Mouse (Mus musculus): ENCODE results near the gene Reg4. TPM values are rescaled to one million over a fixed set of nuclear protein-coding genes. Genes with fewer than 3 reads are reported as not detected.

Reg4 gene
- total and polyA plus RNA-seq, 2 experiments from 2014 or later: 0.19 TPM; not detected in 1

DNA sequence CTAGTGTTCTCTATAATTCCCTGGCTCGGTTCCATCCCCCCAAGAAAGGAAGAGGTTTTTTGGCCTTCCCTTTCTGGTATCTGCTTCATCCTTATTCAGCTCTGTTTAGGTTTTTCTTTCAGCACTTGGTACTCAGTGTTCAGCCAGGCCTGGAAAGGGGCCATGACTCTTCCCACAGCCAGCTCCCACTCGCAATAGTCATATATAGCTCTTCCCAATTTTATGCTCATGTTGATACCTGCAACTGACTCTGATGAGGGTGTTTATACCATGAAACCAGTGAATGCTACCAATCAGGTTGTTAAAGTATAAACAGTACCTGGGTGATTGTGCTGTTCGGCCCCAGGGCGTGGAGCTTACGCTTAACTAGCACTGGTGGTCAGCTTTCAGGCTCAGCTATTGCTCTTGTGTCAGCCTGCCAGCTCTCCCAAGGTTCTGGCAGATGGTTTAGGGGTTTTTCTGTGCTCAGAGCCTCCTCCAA lies 37.4 kb downstream of the Reg4 start:
- ATAC-seq (peak; percentile 66; the same call in 1 of the 2 replicates), DNase-seq (ENCODE audit: low spot score) (peak; percentile 56)
- WGBS: 66% methylated on average over 5 of the region's 5 CpGs
- no peak overlapping the region for H3K4me2 ChIP-seq (ENCODE audit: low read depth, low read length)
- no peak overlapping the region for H3K9ac ChIP-seq (replicated peaks; ENCODE audit: low read length)
- no peaks in the 10 kb centered on the region for H3K4me1 ChIP-seq (ENCODE audit: insufficient read depth, low read length)
- no peaks in the 10 kb centered on the region for H3K9me3 ChIP-seq (ENCODE audit: low read length)
- H3K27me3 ChIP-seq (ENCODE audit: insufficient read depth, low read length): no peaks in the 10 kb centered on the region
- no peak for TF ChIP-seq CTCF (IDR thresholded peaks at IDR 0.05; ENCODE audit: low read depth)
- H3K36me3 ChIP-seq (ENCODE audit: insufficient read depth, low read length): no peaks in the 10 kb centered on the region
- no peak overlapping the region for H3K4me3 ChIP-seq (ENCODE audit: low read length)
- H3K27ac ChIP-seq: peak overlapping the region; percentile 74; the same call in 1 of the 2 replicates

- WGBS: 80% methylated on average over 3 of the region's 3 CpGs
- no peaks in the 10 kb centered on the region for H3K4me1 ChIP-seq (ENCODE audit: insufficient read depth, low read length)
Observed at GRCm38 (mm10) chr3:98260534-98260933, 38.6 kb downstream of the Reg4 start.

GRCm38 (mm10) chr3:98261415-98261814 lies 39.5 kb downstream of the Reg4 start:
- Histone ChIP-seq H3K4me1 (ENCODE audit: insufficient read depth, low read length) (no peaks in the 10 kb centered on the region), H3K36me3 (ENCODE audit: insufficient read depth, low read length) (no peaks in the 10 kb centered on the region), H3K9ac (replicated peaks; ENCODE audit: low read length) (no peak overlapping the region), H3K27me3 (ENCODE audit: insufficient read depth, low read length) (no peaks in the 10 kb centered on the region), H3K9me3 (ENCODE audit: low read length) (no peaks in the 10 kb centered on the region), H3K27ac (no peak overlapping the region), H3K4me3 (ENCODE audit: low read length) (no peak overlapping the region), H3K4me2 (ENCODE audit: low read depth, low read length) (no peak overlapping the region)
- 97% methylated on average over 4 of the region's 4 CpGs for WGBS
- ATAC-seq (no peak), DNase-seq (ENCODE audit: low spot score) (no peak)
- no peak for TF ChIP-seq CTCF (IDR thresholded peaks at IDR 0.05; ENCODE audit: low read depth)

More at GRCm38 (mm10) chr3:98260534-98260933, 38.6 kb downstream of the Reg4 start:
- no peak for TF ChIP-seq CTCF (IDR thresholded peaks at IDR 0.05; ENCODE audit: low read depth)
- no peak overlapping the region for H3K4me2 ChIP-seq (ENCODE audit: low read depth, low read length)
- H3K36me3 ChIP-seq (ENCODE audit: insufficient read depth, low read length): no peaks in the 10 kb centered on the region
- no peak overlapping the region for H3K27ac ChIP-seq
- ATAC-seq (no peak), DNase-seq (ENCODE audit: low spot score) (no peak)
- no peaks in the 10 kb centered on the region for H3K9me3 ChIP-seq (ENCODE audit: low read length)
- H3K4me3 ChIP-seq (ENCODE audit: low read length): no peak overlapping the region
- no peaks in the 10 kb centered on the region for H3K27me3 ChIP-seq (ENCODE audit: insufficient read depth, low read length)
- no peak overlapping the region for H3K9ac ChIP-seq (replicated peaks; ENCODE audit: low read length)

- Histone ChIP-seq H3K4me3 (ENCODE audit: low read length) (no peak overlapping the region), H3K27me3 (ENCODE audit: insufficient read depth, low read length) (no peaks in the 10 kb centered on the region), H3K4me2 (ENCODE audit: low read depth, low read length) (no peak overlapping the region), H3K9me3 (ENCODE audit: low read length) (no peaks in the 10 kb centered on the region), H3K9ac (replicated peaks; ENCODE audit: low read length) (no peak overlapping the region), H3K27ac (no peak overlapping the region), H3K4me1 (ENCODE audit: insufficient read depth, low read length) (peaks cover 1% of the 10 kb centered on the region; the same call in 1 of the 2 replicates), H3K36me3 (ENCODE audit: insufficient read depth, low read length) (no peaks in the 10 kb centered on the region)
- DNase-seq (ENCODE audit: low spot score) (no peak), ATAC-seq (no peak)
- no peak for TF ChIP-seq CTCF (IDR thresholded peaks at IDR 0.05; ENCODE audit: low read depth)
- 98% methylated on average over 2 of the region's 2 CpGs for WGBS
Observed at GRCm38 (mm10) chr3:98262133-98262532, 40.2 kb downstream of the Reg4 start.

GRCm38 (mm10) chr3:98267249-98267651 lies 45.3 kb downstream of the Reg4 start:
- DNase-seq (ENCODE audit: low spot score) (peak; percentile 32), ATAC-seq (peak; percentile 47; the same call in 1 of the 2 replicates)
- Histone ChIP-seq H3K4me1 (ENCODE audit: insufficient read depth, low read length) (peaks cover 8% of the 10 kb centered on the region), H3K27ac (peak overlapping the region; percentile 36; the same call in 1 of the 2 replicates), H3K4me3 (ENCODE audit: low read length) (no peak overlapping the region), H3K4me2 (ENCODE audit: low read depth, low read length) (no peak overlapping the region), H3K9ac (replicated peaks; ENCODE audit: low read length) (no peak overlapping the region), H3K27me3 (ENCODE audit: insufficient read depth, low read length) (no peaks in the 10 kb centered on the region), H3K36me3 (ENCODE audit: insufficient read depth, low read length) (no peaks in the 10 kb centered on the region), H3K9me3 (ENCODE audit: low read length) (no peaks in the 10 kb centered on the region)
- WGBS: 11% methylated on average over 6 of the region's 6 CpGs
- no peak for TF ChIP-seq CTCF (IDR thresholded peaks at IDR 0.05; ENCODE audit: low read depth)

GRCm38 (mm10) chr3:98273623-98274398 lies 51.9 kb downstream of the Reg4 start:
- no peak; the same call in 1 of the 2 replicates for ATAC-seq
- TF ChIP-seq CTCF (IDR thresholded peaks at IDR 0.05; ENCODE audit: low read depth): no peak
- Histone ChIP-seq H3K9ac (replicated peaks; ENCODE audit: low read length) (no peak overlapping the region), H3K4me3 (ENCODE audit: low read length) (no peak overlapping the region), H3K4me1 (ENCODE audit: insufficient read depth, low read length) (no peaks in the 10 kb centered on the region), H3K4me2 (ENCODE audit: low read depth, low read length) (no peak overlapping the region), H3K9me3 (ENCODE audit: low read length) (no peaks in the 10 kb centered on the region), H3K27me3 (ENCODE audit: insufficient read depth, low read length) (no peaks in the 10 kb centered on the region), H3K36me3 (ENCODE audit: insufficient read depth, low read length) (no peaks in the 10 kb centered on the region), H3K27ac (no peak overlapping the region)
- WGBS: 51% methylated on average over 11 of the region's 11 CpGs
- peak; percentile 12 for DNase-seq (ENCODE audit: low spot score)

DNA sequence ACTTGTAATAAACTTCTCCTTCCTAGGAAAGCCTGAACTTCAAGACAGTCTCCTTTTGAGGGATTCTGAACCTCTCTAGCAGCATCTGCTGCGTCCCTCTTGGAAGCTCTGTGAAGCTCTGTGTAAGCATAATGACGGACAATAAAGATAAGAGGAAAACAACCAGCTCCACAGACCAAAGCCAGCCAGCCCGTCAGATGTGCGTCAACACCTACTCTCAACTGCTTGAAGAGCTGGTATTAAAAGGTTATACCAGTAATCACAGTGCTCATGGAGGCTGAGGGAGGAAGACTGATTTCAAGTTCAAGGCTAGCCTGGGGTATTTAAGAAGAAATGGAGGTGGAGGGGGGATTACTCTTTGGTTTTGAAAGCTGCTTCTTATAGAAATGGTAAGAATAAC lies 57.7 kb downstream of the Reg4 start:
- H3K9me3 ChIP-seq (ENCODE audit: low read length): no peaks in the 10 kb centered on the region
- H3K36me3 ChIP-seq (ENCODE audit: insufficient read depth, low read length): no peaks in the 10 kb centered on the region
- no peak overlapping the region for H3K4me2 ChIP-seq (ENCODE audit: low read depth, low read length)
- H3K27ac ChIP-seq: no peak overlapping the region
- ATAC-seq (no peak), DNase-seq (ENCODE audit: low spot score) (no peak)
- no peaks in the 10 kb centered on the region for H3K4me1 ChIP-seq (ENCODE audit: insufficient read depth, low read length)
- no peaks in the 10 kb centered on the region for H3K27me3 ChIP-seq (ENCODE audit: insufficient read depth, low read length)
- H3K4me3 ChIP-seq (ENCODE audit: low read length): no peak overlapping the region
- 79% methylated on average over 4 of the region's 4 CpGs for WGBS
- H3K9ac ChIP-seq (replicated peaks; ENCODE audit: low read length): no peak overlapping the region
- no peak for TF ChIP-seq CTCF (IDR thresholded peaks at IDR 0.05; ENCODE audit: low read depth)
